Mouse (Mus musculus) layer of hippocampus, postnatal 36 days (tissue): ENCODE data around the gene Ppp1r14d. TPM values are rescaled to one million over a fixed set of nuclear protein-coding genes. Genes with fewer than 3 reads are reported as not detected.

Source experiments
- DNase-seq, 2 experiments: peaks; one replicate each; pipeline ENCODE4 v3.0.0; 2022
- total RNA-seq, 2 experiments: library from RNA; stranded (reverse); gene quantifications; 2 replicates each; pipeline ENCODE4 v1.2.3; 2021

Gene Ppp1r14d
- not detected for total RNA-seq

DNA sequence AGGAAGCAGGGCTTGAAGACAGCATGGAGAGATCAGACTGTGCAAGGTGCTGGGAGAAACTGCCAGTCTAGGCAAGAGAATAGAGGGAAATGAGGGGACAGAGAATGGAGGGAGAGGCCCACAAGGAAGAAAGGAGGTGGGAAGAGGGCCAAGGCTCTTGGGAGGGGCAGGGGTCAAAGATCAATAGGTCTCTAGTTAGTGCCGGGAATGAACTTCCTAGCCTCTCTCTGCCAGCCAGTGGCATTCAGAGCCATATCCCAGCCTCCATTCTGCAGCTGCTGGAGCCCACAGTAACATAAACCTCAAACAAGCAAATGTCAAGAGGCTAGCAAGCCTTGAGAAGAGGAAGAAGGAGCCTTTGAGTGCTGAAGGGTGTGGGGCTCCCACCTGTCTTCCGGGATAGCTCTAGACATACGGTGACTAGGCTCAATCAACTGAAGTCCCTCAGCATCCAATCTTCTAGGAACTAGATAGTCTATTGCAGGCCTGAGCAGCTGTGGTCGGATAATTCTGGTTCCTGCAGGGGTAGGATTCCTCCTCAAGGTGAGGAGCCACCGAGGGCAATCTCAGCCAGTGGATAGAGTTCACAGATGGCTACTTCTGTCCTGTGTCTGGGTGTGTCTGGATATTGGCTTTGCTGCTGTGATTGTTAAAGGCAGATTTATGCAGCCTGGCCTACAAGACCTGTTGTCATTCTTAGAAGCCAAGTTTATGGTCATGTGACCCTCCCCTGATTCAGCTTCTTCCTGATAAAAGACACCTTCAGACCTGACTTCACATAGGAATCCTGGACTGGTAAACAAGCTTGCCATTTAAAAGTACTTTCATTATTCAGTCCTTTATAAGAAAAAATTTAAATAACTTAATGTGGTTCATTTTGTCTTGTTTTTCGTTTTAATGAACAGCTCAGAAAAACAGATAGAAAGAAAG, at the start of gene Ppp1r14d:
Gene Ppp1r14d, minus strand, starts transcription at position 132 of the 930 bp plus-strand sequence.
- DNase-seq: no peak

DNA sequence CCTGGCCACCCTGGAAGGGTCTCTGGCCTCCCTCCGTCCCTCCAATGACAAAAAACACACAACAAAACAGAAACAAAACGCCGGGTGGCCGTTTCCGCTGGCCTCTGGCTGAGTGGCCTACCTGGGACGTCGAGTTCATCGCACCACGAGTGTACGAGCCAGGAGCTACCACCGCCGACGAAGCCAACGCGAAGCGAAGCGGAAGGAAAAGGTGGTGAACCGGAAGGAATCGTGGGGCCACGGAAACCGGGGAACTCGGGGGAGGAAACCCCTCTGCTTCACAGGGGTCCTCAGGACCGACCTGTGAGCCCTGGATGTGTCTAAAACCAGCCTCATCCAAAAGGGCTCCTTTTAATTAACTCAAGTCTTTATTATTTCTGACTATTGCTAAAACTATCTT, 48.1 kb upstream of the Ppp1r14d start:
- DNase-seq: no peak

DNA sequence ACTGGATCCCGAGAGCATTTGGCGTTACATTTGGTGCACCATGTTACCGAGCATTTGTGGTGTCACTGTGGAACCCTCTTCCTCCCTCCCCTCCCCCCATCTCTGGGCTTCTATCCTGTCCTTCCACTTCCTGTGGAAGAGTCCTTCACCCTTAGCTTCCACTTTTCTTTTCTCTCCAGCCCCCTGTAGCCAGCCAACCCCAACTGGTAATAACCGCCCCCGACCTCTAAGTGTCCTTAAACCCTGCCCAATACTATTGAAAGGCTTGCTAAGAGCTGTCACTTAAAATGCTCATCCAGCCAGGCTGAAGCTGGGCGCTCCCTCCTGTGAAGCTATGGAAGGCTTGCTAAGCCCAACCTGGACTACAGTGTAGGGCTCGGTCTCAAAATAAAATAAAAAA, 47.2 kb upstream of the Ppp1r14d start:
- no peak for DNase-seq

DNA sequence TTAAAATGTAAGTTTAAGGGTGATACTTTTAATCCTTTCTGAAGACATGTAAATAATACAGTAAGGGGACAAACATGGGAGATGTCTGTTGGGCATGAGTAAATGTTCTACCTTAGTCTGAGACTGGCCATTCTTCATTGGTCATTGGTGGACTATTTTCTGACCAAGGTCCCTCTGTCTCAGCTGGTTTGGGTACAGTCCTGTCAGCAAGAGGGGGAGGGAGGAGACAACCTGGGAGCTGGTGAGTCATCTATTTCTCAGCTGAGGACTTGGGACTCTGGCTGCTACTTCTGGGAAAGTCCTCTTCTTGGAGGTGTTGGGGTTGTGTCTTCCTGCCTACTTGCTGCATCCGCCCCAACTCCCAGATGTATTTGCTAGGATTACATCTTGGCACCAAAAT, 44.4 kb upstream of the Ppp1r14d start:
- DNase-seq: no peak

DNA sequence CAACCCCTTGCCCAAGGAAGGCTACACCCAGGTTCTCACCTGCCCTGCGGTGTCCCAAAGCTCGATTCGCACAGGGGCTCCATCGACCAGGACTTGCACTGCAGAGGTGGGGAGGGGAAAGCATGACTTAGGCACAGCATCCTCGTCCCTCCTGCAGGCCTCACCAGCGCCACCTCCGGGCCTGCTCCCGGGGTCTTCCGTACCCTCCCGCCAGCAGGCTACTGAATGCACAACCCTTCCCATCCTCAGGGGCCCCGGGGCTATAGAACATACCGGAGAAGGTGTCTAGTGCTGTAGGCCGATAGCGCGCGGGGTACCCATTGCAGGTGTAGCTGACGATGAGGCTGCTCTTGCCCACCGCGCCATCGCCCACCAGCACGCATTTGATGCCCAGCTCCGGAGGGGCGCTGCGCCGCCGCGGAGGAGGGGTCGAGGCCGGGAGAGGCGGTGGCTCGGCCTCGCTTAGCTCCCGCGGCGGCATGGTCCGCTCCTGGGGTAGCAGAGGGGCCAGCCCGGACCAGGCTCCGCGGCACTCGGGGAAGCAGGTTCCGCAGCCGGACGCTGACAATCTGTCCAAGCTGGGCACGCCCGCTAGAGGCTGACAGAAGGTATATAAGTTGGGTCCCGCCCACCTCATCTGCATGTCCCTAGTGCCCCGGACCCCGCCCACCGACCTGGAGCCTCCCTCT, 41.1 kb upstream of the Ppp1r14d start, which contains the start of gene Rhov:
Gene Rhov, minus strand, starts transcription at position 630 of the 689 bp plus-strand sequence.
- DNase-seq: peak; percentile 25 to 46

DNA sequence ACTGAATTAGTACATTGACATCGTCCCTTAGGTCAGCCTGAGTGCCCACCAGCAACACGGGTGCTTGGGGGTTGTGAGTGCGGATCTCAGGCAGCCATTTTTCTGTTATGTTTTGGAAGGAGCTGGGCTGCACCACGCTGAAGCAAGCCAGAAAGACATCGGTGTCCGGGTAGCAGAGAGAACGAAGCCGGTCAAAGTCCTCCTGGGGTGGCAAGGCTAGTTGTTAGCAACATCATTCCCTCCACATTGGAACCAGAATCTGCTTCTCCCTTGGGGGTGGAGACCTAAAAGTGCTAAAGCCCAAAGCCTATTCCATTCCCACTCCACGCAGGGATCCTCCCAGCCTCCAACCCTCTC, 40.6 kb upstream of the Ppp1r14d start:
- DNase-seq: no peak

DNA sequence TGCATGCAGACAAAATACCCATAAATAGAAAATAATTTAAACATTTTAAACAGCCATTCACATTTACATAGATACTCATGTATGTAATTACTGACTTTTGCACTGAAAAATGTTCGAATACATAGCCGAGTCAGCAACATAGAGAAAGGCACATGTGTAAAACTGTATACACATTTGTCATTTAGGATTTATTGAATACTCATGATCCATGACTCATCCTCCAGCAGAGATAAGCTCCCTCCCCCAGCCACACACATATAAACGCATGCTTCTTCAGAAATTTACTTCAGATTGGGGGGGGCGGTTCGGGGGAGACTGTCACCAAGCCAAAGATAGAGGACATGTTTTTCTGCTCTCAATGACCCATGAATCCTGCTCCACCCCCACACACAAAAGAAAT, 34.1 kb upstream of the Ppp1r14d start:
- DNase-seq: no peak

DNA sequence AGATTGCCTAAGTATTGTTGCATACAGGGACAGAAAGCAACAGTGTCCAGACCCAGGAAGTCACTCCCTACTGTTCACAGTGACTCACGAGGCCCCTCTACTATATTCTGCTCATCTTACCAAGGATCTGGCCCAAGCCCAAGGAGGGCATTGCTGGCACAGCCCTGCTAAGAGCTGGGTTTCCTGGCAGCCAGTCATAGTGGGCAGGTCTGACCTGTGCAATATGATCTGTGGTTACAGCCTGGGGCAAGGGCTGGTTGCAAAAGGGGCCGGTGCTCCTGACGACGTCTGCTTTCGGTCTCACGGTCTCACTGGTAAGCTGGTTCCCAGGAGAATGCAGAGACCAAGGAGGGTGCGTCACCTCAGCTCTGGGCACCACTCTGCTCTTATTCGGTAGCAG, 33.3 kb upstream of the Ppp1r14d start:
- DNase-seq: no peak

DNA sequence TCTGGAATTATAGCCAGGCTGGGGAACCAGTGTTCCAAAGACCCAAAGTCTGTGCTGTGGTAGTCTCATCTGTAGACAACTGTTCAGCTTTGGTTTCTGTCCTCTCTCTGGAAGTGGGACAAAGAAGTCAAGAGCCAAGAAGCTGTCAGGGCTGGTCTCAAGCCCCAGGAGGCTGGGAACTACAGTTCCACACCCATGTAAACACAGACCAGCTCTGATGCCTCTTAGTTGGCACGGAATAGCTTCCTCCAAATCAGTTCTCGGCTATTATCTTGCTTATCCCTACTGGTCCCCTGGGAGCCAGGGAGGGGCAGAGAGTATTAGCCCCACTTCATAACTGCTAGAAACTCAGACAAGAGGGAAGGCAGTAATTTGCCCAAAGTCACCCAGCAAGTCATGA, 31.6 kb upstream of the Ppp1r14d start:
- no peak for DNase-seq

DNA sequence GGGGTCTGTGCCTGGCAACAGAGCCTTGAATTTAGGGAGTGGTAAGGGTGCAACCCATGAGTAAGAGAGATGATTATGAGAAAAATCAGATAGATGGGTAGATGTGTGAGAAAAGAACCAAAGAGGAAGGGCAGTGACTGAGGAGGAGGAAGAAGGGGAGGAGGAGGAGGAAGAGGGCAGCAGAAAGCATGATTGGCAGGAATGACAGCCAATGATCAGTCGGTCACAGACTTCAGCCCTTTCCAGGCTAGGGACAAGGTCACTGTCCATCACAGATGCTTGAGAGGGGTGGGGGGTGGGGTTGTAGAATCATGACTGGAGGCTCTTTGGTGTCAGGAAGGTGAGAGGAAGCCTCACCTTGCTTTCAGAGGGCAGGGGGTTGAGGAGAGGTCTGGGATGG, 30.8 kb upstream of the Ppp1r14d start:
- no peak for DNase-seq

DNA sequence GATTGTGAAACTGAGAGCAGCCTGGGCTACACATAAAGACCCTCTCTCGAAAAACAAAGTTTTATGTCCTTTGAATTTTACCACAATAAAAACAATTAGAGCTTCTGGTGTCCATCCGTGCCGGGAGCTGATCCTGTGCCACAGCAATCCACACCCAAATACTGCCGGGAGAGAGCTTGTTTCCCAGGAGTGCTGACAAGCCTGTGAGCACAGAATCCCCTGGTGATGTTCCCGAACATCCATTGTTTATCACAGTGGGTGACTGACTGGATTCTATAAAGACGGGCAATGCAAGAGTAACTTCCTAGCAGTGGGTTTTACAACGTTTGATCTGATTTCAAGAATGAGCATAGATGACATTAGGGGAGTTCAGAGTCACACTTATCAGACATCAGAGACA, 25.3 kb upstream of the Ppp1r14d start:
- no peak for DNase-seq

DNA sequence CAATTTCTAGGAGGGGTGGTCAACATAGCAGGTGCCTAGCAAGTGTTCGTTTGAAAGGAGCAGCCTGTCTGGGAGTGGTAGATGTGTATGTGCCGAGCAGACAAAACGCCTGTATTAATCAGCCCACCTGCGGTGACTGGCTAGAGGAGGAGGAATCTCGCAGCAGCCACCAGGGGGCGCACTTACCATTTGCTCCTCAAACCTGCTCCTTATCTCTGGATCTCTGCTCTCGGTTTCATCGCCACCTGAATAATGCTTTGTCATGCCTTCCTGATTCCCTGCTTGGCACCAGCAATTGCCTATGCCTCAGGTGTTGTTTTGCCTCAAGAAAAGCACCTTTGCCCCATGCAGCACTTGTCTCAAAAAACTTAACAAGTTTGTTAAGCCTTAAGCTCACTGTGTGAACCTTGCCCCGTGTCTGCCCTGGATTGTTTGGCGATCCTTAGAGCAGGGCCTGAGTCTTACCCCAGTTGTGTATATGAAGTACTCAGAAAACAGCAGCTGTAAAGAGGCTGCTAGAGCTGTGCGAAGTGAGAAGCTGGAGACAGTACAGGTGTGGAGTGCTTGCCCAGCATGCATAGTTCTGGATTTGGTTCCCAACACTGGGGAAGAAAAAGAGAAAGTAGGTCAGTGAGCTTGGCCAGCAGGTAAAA, 21.2 kb upstream of the Ppp1r14d start:
- DNase-seq: peak; percentile 72

DNA sequence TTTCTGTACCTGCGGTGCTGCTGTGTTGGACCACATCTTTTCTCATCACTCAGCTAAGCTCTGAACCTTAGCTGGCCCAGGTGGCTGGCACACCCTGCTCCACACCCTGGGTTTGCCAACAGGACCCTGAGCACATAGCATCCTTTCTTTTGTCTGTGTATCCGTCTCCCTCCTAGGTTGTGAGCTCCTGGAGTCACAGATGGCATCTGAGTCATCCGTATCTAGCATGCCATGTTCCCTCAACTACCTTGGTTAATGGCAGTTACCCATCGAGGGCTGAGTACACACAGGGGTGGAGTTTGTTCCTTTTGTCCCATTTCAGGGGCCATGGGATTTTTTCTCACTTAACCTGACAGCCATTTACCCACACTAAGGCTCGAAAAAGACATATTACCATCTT, 20.7 kb upstream of the Ppp1r14d start:
- no peak for DNase-seq

DNA sequence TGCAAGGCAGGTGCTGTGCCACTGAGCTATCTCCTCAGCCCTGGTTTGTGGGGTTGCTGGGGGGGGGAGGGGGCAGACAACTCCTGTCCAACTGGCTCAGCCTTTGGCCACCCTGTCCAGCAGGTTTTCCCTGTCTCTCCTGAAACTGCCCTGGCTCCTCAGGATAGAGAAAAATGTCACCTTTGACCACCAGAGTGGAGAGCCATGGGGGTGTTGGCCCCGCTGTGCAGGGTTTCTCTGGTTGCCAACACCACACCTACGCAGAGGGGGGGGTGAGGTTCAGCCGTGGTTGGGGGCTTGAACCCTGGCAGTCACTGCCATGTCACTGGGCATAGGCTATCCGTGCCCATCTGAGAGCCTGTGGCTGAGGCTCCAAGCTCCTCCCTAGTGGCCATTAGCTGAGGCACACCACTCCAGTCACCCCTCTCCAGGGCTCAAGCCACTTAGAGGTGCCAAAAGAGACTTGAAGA, 19.9 kb upstream of the Ppp1r14d start:
- DNase-seq: no peak

DNA sequence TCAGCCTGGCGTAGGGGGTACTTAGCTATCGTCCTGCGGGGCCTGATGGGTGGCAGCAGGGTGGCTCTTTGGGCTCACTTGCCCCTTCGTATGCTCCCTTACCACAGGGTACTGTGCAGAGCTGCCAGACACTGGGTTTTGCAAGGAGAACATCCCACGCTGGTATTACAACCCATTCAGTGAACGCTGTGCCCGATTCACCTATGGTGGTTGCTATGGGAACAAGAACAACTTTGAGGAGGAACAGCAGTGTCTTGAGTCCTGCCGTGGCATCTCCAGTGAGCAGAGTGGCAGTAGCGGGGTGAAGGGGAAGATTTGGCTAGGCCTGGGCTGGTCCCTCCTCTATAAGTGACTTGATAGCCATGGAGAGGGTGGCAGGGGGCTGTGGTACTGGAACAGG, 18.2 kb upstream of the Ppp1r14d start:
- no peak for DNase-seq

DNA sequence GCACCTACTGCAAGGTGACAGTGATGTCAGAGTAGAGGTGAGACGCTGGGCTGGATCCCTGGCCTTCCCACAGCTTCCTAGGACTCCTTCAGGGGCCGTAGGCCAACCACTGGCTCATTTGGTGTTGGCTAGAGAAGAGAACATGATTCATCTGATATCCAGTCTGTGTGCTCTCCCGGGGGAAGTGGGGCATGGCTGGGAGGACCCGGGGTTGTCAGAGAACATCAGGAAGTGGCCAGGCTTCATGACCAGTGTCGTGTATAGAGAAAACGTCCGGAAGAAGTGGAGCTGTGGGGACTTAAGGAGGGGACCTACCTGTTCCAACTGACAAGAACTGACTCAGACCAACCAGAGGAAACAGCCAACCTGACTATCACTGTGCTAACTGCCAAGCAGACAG, 15.5 kb upstream of the Ppp1r14d start:
- no peak for DNase-seq

DNA sequence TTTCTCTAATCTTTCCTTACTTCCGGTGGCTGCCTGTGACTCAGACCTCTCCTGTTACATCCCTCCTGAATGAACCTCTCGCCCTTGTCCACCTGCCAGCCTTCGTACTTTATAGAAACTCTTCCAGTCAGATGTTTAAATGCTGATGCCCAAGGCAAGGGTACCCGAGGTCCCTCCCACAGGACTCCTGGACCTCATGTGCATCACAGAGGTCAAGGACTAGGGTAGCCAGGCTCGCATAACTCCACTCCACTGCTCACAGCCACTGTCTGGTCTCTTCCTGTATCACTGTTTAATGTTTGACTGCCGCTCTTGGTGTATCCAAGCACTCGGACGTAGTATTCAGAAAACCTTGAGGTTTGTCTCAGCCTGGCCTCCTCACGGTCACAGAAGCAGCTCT, 12.8 kb upstream of the Ppp1r14d start:
- no peak for DNase-seq

DNA sequence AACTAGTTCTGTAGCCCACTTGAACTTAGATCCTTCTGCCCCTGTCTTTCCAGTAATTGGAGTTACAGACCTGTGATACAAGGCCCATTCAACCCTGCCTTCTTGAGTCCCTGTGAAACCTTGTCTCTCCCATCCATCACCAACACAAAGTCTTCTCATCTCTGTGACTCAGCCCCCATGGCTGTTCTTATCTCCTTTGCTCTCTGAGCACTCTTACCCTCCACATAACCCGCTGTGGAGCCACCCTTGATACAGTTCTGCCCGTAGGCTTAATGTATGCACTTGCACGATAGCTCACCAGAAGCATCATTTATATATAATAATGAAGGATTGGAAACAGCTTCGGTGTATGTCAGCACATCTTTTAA, 11.1 kb upstream of the Ppp1r14d start:
- DNase-seq: no peak

DNA sequence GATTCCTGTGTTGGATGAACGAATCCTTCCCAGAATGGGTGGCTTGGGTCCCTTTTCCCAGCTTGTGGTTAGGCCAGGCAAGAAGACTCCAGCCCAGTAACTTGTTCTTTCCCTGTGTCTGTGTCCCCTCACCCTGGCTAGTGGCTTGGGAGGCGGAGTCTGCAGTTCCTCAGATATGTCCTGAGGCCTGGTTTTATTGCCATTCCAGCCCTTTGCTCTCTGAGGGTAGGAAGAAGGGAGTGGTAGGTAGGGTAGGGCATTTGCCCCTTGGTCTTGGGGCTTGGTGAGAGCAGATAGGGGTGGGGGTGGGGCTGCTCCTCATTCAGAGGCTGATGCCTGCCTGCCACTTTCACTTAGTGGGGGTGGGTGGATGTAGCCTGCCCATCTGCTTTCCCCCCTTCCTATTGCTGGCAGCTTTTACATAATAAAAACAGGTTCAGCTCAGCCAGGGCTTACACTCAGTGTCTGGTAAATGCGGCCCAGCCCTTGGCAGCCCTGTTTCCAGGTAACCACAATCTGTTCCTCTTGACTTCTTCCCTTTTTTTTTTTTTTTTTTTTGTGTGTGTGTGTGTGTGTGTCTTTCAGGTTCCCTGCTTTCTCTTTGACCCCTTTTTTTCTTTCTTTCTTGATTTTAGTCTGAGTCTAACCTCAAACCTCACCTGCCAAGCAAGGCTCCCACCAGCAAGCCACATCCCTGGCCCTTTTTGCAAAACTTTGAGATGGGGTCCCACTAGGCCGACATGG, 10.5 kb upstream of the Ppp1r14d start:
- no peak for DNase-seq

DNA sequence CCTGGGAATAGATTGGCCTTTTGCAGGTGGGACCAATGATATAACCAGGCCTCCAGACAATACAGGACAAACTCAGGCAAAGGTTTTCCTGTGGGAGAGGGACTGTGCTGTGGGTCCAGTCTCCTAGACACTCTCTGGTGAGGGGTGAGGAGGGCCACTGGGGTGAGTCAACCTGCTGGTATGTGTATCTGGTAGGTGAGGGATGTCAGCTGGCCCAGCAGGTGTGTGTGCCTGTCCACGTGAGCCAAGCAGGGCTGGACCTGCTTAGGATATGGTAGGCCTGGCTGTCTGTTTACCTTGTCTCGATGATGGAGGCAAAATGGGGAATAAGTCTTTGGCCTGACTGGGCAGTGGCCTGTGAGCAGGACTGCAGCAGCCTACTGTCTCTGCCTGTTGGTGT, 9.0 kb upstream of the Ppp1r14d start:
- DNase-seq: no peak

DNA sequence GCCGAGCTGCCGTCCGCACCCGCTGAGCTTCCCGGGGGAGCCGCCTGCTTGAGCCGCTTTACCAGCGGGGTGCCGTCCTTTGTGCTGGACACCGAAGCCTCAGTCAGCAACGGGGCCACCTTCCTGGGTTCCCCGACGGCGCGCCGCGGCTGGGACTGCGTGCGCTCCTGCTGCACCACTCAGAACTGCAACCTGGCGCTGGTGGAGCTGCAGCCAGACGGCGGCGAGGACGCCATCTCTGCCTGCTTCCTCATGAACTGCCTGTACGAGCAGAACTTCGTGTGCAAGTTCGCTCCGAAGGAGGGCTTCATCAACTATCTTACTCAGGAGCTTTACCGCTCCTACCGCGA, 8.1 kb upstream of the Ppp1r14d start:
- no peak for DNase-seq

DNA sequence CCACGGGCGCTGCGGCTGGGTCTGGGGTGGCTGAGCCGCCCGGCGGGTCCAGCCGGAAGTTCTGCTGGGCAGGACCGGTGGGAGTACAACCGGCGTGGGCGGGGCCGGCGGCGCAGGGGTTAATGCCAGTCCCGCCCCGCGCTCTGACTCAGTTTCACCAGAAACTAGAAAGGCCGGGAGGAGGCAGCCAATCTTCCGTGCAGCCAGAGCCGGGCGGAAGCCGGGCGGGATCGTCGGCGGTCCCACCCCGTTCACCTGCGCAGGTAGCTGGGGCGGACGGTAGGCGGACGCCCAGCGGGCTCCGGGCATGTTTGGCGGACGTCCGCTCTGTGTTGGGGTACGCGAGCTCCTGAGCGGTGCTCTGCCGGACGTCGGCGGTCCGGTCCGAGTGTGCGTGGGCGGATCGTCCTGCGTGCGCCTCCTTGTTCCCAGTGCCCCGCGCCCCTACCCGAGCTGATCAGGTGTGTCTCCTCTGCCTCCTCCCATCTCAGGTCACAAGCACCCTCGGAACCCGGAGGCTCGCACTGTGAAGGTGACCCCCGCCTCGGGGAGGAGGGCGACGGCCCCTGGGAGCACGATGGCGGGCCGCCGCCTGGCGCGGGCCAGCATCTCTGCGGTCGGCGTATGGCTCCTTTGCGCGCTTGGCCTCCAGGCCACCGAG, 7.6 kb upstream of the Ppp1r14d start, which contains the start of gene Spint1:
Gene Spint1, plus strand, starts transcription at position 153 of the 661 bp plus-strand sequence.
- DNase-seq: no peak
